Mouse (Mus musculus) cerebellum, postnatal 36 days (tissue): ENCODE data around the gene Psmd8.
"Not testable (repeated sequence)": the region's sequence is repeated elsewhere in the genome, so short reads cannot be mapped to it uniquely, and the experiment has no call there.

Experiments
- DNase-seq, 2 experiments: peaks; one replicate each; pipeline ENCODE4 v3.0.0; 2021 to 2022; ENCODE audit warnings: mixed read lengths in 2 of 2

Gene Psmd8

GRCm38 (mm10) chr7:29180077-29180853 is at the start of gene Psmd8:
Gene Psmd8, minus strand, starts transcription at chr7:29180701.
- DNase-seq: peak; percentile 93 to 97

- no peak for DNase-seq
Measured at GRCm38 (mm10) chr7:29228202-29228601, 47.7 kb upstream of the Psmd8 start.

DNA sequence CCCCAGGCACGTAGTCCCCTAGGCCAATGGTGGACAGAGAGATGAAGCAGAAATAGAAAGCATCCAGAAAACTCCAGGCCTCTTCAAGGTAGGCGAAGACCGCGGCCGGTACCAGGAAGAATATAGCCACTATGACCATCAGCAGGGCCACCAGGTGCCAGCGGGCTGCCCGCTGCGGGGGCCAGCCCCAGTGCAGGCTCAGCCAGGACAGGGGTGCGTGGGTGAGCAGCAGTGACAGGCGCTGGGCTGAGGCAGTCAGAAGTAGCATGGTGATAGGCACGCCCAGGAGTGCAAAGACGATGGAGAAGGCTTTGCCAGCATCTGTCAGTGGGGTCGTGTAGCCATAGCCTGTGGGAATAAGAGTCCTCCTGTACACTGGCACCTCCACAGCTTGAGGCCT is 45.0 kb upstream of the Psmd8 start:
- no peak for DNase-seq

DNA sequence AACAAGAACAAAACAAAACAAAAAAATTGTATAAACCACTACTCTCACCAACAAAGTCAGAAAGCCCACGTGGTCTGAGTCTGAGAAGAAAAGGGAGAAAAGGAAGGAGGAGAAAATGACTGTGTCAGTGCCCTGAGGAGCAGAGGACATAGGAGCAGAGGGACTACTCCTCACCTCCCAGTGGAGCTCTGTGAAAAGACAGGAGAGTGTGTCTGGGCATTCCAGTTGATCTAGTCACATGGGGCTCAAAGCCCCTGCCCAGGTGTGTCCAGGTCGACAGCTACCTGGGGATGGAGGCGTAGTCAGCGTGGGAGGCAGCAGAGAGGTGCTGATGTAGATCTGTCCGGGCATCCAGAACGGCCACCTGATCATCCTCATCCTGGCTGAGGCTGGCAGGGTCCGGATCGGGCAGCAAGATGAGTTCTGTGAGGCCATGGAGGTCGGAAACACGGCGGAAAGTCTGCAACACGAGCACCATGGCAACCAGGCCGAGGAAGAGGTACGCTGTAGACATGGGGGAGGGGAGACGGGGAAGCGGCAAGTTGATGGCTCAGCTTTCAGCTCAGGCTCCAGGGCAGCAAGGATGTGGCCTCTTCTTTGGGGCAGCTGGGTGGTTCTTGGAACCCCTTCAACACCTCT is 44.4 kb upstream of the Psmd8 start:
- DNase-seq: no peak

DNA sequence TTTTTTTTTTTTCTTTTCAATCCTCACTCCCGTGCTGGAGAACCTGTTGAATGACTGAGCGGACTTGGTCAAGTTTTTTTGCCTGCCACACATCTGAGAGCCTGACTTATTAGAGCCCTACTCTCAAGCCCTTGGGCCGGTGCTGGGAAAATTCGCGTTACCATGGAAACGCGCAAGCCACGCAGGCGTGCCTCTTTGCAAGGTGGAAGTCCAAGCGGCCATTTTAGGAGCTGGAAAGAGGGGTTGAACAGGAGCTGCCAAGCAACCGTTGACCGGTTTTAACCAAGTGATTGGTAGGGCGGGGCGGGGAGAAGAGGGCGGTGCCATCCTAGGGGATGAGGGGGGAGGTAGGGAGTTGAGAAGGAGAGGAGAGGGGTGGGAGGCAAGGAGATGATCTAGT is 34.3 kb upstream of the Psmd8 start:
- DNase-seq: no peak

DNA sequence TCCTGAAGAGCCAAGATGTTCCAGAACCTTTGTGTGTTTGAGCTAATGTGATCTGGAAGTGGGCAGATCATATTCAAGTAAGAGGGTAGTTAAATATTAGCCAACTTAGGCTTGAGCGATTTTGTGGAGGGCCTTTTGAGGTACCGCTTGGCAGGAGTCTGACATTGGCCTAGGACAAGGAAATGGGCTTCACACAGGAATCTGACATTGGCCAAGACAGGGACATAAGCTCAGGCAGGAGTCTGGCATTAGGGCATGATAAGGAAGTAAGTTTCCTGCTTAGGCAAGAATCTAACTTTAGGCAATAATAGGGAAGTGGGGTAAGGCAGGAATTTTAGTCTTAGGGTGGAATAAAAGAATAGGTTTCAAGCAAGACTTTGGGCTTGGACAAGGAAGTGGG is 33.7 kb upstream of the Psmd8 start:
- no peak for DNase-seq

GRCm38 (mm10) chr7:29213675-29214082 is 33.2 kb upstream of the Psmd8 start, which contains the start of gene Catsperg1:
Gene Catsperg1, minus strand, starts transcription at chr7:29214035.
- DNase-seq: peak; percentile 36 to 45

GRCm38 (mm10) chr7:29212775-29213560 is 32.5 kb upstream of the Psmd8 start:
- not testable (repeated sequence) for DNase-seq

- DNase-seq: no peak
Measured at GRCm38 (mm10) chr7:29212199-29212765, 31.8 kb upstream of the Psmd8 start.

DNA sequence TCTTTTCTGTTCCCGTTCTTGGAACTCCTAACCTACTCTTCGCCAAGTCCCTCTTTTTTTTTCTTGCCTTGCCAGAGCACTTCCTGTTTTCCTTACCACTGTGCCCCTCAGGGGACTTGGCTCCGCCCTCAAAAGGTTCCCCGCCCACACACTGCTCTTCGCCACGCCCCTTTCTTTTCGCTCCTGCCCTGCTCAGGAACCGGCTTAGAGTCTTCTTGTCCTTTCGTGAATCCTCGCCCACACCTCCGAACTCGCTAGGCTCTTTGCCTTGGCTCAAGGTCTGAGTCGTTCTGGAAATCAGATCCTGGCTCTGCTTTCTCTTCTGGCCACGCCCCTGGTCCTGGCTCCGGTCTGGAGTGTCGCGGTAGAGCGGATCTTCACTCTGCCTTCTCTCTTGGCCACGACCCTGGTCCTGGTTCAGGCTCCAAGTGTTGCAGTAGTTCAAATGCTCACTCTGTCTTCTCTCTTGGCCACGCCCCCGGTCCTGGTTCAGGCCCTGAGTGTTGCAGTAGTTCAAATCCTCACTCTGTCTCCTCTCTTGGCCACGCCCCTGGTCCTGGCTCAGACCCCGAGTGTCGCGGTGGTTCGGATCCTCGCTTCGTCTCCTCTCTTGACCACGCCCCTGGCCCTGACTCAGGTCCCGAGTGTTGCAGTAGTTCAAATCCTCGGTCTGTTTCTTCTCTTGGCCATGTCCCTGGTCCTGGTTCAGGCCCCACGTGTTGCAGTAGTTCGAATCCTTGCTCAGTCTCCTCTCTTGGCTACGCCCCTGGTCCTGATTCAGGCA is 31.1 kb upstream of the Psmd8 start:
- DNase-seq: peak; percentile 29 to 37

DNA sequence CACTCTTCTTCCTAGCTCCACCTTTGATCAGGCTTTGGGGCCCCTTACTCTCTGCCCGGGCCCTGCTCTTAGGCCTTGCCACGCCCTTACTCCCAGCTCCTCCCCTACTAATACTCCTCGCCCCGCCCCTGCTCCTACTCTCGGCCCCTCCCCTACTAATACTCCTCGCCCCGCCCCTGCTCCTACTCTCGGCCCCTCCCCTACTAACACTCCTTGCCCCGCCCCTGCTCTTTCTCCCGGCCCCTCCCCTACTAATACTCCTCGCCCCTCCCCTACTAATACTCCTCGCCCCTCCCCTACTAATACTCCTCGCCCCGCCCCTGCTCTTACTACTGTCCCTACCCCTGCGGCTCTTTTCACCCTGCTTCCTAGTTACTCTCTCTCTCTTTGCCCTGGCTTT is 30.5 kb upstream of the Psmd8 start:
- not testable (repeated sequence) for DNase-seq

- DNase-seq: no peak
Measured at GRCm38 (mm10) chr7:29202577-29202976, 22.1 kb upstream of the Psmd8 start.

- not testable (repeated sequence) for DNase-seq
Measured at GRCm38 (mm10) chr7:29194230-29194629, 13.7 kb upstream of the Psmd8 start.

- DNase-seq: not testable (repeated sequence)
Measured at GRCm38 (mm10) chr7:29181323-29181722, 822 bp upstream of the Psmd8 start.

GRCm38 (mm10) chr7:29180854-29181236 is 344 bp upstream of the Psmd8 start:
- DNase-seq: no peak

GRCm38 (mm10) chr7:29179323-29179722 is 1.2 kb downstream of the Psmd8 start:
- DNase-seq: no peak

GRCm38 (mm10) chr7:29178106-29178505 is 2.4 kb downstream of the Psmd8 start:
- peak in 1 of 2 experiments; percentile 15 for DNase-seq

- DNase-seq: no peak
Measured at GRCm38 (mm10) chr7:29172390-29173016, 8.0 kb downstream of the Psmd8 start.

DNA sequence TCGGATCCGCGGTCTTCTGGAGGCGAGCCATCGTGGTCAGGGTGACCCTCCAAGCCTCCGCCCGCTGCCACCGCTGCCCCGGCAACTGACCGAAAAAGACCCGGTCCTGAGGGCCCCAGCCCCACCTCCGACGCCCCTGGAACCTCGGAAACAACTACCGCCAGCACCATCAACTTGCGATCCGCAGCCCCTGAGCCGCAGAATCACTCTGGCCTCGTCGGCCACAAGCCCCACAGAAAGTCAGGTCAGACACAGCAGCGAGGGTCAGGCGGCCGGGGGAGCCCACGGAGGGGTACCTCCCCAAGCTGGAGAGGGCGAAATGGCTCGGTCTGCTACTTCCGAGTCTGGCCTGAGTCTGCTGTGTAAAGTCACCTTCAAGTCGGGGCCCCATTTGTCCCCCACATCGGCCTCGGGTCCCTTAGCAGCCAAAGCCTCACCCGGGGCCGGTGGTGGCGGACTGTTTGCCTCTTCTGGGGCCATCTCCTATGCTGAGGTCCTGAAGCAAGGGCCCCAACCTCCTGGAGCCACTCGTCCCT is 8.9 kb downstream of the Psmd8 start:
- peak in 1 of 2 experiments; percentile 10 for DNase-seq

DNA sequence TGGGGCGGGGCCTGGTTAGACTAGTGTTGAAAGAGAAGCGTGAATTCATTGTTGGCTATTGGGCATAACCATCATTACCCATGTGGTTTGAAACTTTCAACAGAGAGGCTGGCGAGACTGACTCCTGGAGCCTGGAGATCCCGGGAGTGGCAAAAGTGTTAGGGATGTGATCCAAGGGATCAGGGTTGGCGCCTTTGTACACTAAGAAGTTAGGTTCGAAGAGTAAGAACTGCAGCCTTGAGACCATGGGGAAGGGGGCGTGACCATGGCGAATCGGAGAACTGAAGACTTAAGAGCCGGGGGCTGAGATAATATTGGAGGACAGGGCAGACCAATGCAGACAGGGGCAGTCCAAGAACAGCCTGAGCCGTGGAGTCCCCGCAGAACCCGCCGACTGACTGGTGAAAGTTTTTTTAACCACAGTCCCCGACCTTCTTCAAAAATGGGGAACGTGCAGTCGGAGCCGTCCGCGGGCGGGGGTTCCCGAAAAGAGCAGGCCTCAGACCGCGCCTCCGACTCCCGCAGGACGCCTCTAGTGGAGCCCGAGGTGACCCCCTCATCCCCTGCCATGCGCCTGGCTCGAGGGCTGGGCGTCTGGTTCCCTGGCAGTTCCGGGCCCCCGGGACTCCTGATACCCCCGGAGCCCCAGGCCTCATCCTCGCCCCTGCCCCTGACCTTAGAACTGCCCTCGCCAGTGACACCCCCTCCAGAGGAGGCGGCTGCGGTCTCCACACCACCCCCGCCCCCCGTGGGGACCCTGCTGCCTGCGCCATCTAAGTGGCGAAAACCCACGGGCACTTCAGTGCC is 9.5 kb downstream of the Psmd8 start:
- peak in 1 of 2 experiments; percentile 27 for DNase-seq
